Mouse (Mus musculus) intestine, postnatal 0 days (tissue): Measurements from ENCODE around the gene Cys1. TPM values are rescaled to one million over a fixed set of nuclear protein-coding genes. Genes with fewer than 3 reads are reported as not detected.
A peak's percentile ranks its signal among the peaks of the same experiment; 100 is the strongest.

Source experiments
- ATAC-seq: fragments of 200-750 bp; cut with Nextera tagmentation; 2 replicates; pipeline ENCODE4 v1.8.0; 2017; ENCODE audit warnings: mild to moderate bottlenecking, moderate TSS enrichment, moderate library complexity
- H3K27ac ChIP-seq: fragments of 300-500 bp; sonication (generic); 2 replicates; pipeline ENCODE4 v1.5.1; 2014; ENCODE audit warnings: mild to moderate bottlenecking, low read depth, low read length, moderate library complexity
- H3K27me3 ChIP-seq: fragments of 300-500 bp; sonication (generic); replicated peaks from 2 replicates; pipeline ENCODE4 v1.6.1; 2014; ENCODE audit warnings: low read length, mixed read lengths; ENCODE audit not compliant: control insufficient read depth, insufficient read depth
- H3K36me3 ChIP-seq: fragments of 300-500 bp; sonication (generic); 2 replicates; pipeline ENCODE4 v1.6.1; 2014; ENCODE audit warnings: mild to moderate bottlenecking, moderate library complexity; ENCODE audit not compliant: control insufficient read depth, insufficient read depth
- H3K4me1 ChIP-seq: fragments of 300-500 bp; sonication (generic); replicated peaks from 2 replicates; pipeline ENCODE4 v1.6.1; 2014; ENCODE audit warnings: antibody characterized with exemption, low read length, mixed read lengths; ENCODE audit not compliant: control insufficient read depth, insufficient read depth
- H3K4me2 ChIP-seq: fragments of 300-500 bp; sonication (generic); replicated peaks from 2 replicates; pipeline ENCODE4 v1.6.1; 2014; ENCODE audit warnings: low read depth, mild to moderate bottlenecking, moderate library complexity
- H3K4me3 ChIP-seq: fragments of 300-500 bp; sonication (generic); 2 replicates; pipeline ENCODE4 v1.5.1; 2014; ENCODE audit warnings: low read depth, low read length
- H3K9ac ChIP-seq: fragments of 300-500 bp; sonication (generic); 2 replicates; pipeline ENCODE4 v1.6.1; 2014; ENCODE audit warnings: mild to moderate bottlenecking, low read depth, low read length
- H3K9me3 ChIP-seq: fragments of 300-500 bp; sonication (generic); 2 replicates; pipeline ENCODE4 v1.6.1; 2016; ENCODE audit warnings: mixed run types; ENCODE audit not compliant: control insufficient read depth
- CTCF ChIP-seq: sonication (generic); IDR thresholded peaks from 2 replicates; pipeline ENCODE4 v1.5.1; 2016; ENCODE audit warnings: low read depth, mild to moderate bottlenecking, control low read depth, antibody characterized with exemption, moderate library complexity
- WGBS: fragments of 180-500 bp; shearing (Covaris S2); extraction: QIAGEN DNeasy Blood & Tissue Kit; methylation state at CpG from one replicate; pipeline ENCODE4 v1.1.7; 2014; 5-methylcytosine and 5-hydroxymethylcytosine counted together
- polyA plus RNA-seq: library from polyadenylated mRNA; unstranded; fragments of >200 nt; fragmentation: Nextera tagmentation; extraction: Ambion mirVana; gene quantifications from 2 replicates; pipeline ENCODE4 v1.2.1, GENCODE M21; 2015

Cys1 gene
- polyA plus RNA-seq, 1 experiment from 2014 or later: 1.3 TPM

DNA sequence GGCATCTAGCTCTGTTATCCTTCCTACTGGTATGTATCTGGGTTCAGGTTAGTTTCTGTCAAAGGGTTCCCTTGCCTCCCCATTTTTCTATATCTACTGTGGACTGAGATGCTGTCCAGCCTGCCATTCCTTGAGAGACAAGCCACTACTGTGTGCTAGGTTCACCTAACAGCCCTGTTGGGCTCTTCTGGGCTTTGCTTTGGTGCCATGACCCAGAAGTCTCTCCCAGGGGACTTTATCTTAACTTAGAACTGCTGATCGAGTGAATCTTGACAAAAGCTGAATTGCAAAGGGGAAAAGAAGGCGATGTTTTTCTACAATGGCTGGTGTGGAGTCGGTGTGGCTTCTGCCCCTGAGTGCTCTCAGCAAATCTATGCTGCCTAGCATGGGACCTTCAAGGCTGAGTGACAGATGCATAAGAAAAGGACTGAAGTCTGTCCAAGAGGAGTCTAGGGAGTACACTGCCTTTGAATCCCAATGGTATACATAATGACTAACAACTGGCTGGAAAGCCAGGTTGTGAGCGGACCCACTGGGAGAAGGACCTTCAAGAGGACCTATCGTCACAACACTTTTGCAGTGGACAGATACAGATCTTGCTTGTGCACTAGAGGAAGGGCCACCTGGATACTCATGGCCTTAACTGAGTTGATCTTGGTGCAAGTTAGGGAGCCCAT is 33.1 kb upstream of the Cys1 start:
- Histone ChIP-seq H3K36me3 (0 out of 2 replicates have a peak, but pooled peaks cover 3% of the 10 kb centered on the region), H3K9ac (no peak overlapping the region), H3K4me3 (no peak overlapping the region), H3K4me2 (no peak overlapping the region), H3K4me1 (no peaks in the 10 kb centered on the region), H3K27ac (no peak overlapping the region), H3K27me3 (no peaks in the 10 kb centered on the region), H3K9me3 (no peaks in the 10 kb centered on the region)
- ATAC-seq: no peak
- no peak for TF ChIP-seq CTCF
- 77% methylated on average over 5 of the region's 5 CpGs for WGBS

DNA sequence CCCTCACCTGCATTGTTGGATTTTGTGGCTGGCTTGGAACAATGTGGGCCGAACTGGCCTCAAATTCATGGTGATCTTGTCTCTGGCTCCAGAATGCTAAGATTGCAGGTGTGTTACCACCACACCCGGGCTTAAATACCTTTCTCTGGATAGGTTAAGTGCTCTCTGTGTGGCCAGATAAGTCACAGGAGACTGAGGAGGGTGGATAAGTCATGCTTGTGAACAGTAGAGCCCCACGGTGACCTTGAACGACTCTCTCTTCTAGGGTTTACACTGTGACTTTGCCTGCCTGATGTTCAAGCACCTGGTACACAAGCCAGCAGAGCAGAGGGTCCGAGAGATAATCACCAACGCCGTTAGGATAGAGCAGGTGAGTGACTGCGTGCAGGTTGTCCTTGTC is 30.8 kb upstream of the Cys1 start:
- no peaks in the 10 kb centered on the region for H3K27me3 ChIP-seq
- H3K4me1 ChIP-seq: 0 out of 2 replicates have a peak, but pooled peaks cover 5% of the 10 kb centered on the region
- 69% methylated on average over 8 of the region's 8 CpGs for WGBS
- no peak for ATAC-seq
- no peaks in the 10 kb centered on the region for H3K9me3 ChIP-seq
- TF ChIP-seq CTCF: no peak
- no peak overlapping the region for H3K27ac ChIP-seq
- no peak overlapping the region for H3K4me2 ChIP-seq
- H3K36me3 ChIP-seq: 0 out of 2 replicates have a peak, but pooled peaks cover 3% of the 10 kb centered on the region
- no peak overlapping the region for H3K9ac ChIP-seq
- H3K4me3 ChIP-seq: no peak overlapping the region

DNA sequence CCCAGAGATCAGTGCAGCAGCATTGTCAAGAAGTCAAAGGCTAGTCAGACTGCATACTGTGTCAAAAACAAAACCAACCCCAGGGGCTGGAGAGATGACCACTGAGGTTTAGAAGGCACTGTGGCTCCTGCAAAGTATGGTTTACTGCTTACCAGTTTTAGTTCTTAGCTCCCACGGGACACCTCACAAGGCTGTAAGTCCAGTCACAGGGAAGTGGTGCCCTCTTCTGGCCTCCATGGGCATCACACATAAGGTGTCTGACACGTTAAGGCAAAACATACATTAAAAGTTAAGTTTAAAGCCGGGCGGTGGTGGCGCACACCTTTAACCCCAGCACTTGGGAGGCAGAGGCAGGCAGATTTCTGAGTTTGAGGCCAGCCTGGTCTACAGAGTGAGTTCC is 29.1 kb upstream of the Cys1 start:
- Histone ChIP-seq H3K27ac (no peak overlapping the region), H3K9ac (no peak overlapping the region), H3K4me1 (0 out of 2 replicates have a peak, but pooled peaks cover 5% of the 10 kb centered on the region), H3K4me2 (0 out of 2 replicates have a peak overlapping the region, but pooled peaks have one; percentile 6), H3K36me3 (0 out of 2 replicates have a peak, but pooled peaks cover 3% of the 10 kb centered on the region), H3K27me3 (no peaks in the 10 kb centered on the region), H3K9me3 (no peaks in the 10 kb centered on the region), H3K4me3 (no peak overlapping the region)
- no peak for ATAC-seq
- TF ChIP-seq CTCF: peak; percentile 68
- 59% methylated on average over 5 of the region's 5 CpGs for WGBS

GRCm38 (mm10) chr12:24709831-24710508 is 28.4 kb upstream of the Cys1 start:
- TF ChIP-seq CTCF: peak; percentile 79
- Histone ChIP-seq H3K9me3 (no peaks in the 10 kb centered on the region), H3K4me3 (no peak overlapping the region; the same call in 1 of the 2 replicates), H3K27me3 (no peaks in the 10 kb centered on the region), H3K9ac (no peak overlapping the region), H3K36me3 (0 out of 2 replicates have a peak, but pooled peaks cover 3% of the 10 kb centered on the region), H3K4me2 (peak overlapping the region; percentile 96), H3K27ac (no peak overlapping the region), H3K4me1 (0 out of 2 replicates have a peak, but pooled peaks cover 5% of the 10 kb centered on the region)
- WGBS: 31% methylated on average over 5 of the region's 5 CpGs
- ATAC-seq: 0 out of 2 replicates have a peak, but pooled peaks have one; percentile 7

DNA sequence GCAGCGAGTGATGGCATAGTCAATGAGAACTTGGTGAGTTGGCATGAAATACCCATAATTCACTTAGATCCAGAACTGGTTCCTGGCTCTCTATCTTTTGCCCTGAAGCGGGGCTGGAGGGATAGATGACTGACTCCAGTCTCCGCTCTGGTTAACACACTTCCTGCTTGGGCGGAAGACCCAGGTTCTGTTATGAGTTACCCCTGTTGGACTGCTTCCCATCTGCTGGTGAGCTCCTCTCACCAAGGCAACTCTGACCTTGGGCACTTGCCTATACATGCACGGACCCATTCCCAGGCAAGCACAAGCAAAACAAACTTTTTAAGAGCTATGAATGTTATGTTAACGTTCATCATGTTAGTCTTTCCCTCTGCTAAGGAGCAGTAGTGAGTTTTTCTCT is 27.8 kb upstream of the Cys1 start:
- WGBS: 13% methylated on average over 6 of the region's 6 CpGs
- H3K27ac ChIP-seq: no peak overlapping the region
- H3K4me2 ChIP-seq: peak overlapping the region; percentile 96
- H3K36me3 ChIP-seq: 0 out of 2 replicates have a peak, but pooled peaks cover 3% of the 10 kb centered on the region
- 0 out of 2 replicates have a peak, but pooled peaks cover 5% of the 10 kb centered on the region for H3K4me1 ChIP-seq
- peak overlapping the region; percentile 87 for H3K4me3 ChIP-seq
- 0 out of 2 replicates have a peak overlapping the region, but pooled peaks have one; percentile 8 for H3K9ac ChIP-seq
- H3K9me3 ChIP-seq: no peaks in the 10 kb centered on the region
- no peak for ATAC-seq
- no peak for TF ChIP-seq CTCF
- no peaks in the 10 kb centered on the region for H3K27me3 ChIP-seq

GRCm38 (mm10) chr12:24708824-24709218 is 27.2 kb upstream of the Cys1 start:
- WGBS: 1% methylated on average over 17 of the region's 17 CpGs
- H3K27ac ChIP-seq: no peak overlapping the region
- 0 out of 2 replicates have a peak, but pooled peaks cover 5% of the 10 kb centered on the region for H3K4me1 ChIP-seq
- H3K4me2 ChIP-seq: peak overlapping the region; percentile 96
- H3K9ac ChIP-seq: 0 out of 2 replicates have a peak overlapping the region, but pooled peaks have one; percentile 74
- peak overlapping the region; percentile 87 for H3K4me3 ChIP-seq
- H3K9me3 ChIP-seq: no peaks in the 10 kb centered on the region
- no peak for ATAC-seq
- 0 out of 2 replicates have a peak, but pooled peaks cover 3% of the 10 kb centered on the region for H3K36me3 ChIP-seq
- H3K27me3 ChIP-seq: no peaks in the 10 kb centered on the region
- TF ChIP-seq CTCF: no peak
